Mouse (Mus musculus): ENCODE results near the gene Slc35e4.

- TF ChIP-seq CTCF (IDR thresholded peaks at IDR 0.05; ENCODE audit: extremely low read depth, insufficient read depth, insufficient read length, insufficient replicate concordance) (no peak), POLR2A (IDR thresholded peaks at IDR 0.05; ENCODE audit: low read depth, low read length) (no peak)
These were observed 38.0 kb downstream of the Slc35e4 start for GRCm38 (mm10) chr11:3876419-3876818.

Data from spleen, adult 2 months (tissue).